Comparison of ENCODE assay signal across 26 mouse cellular contexts in genomic region chr9:44993268-44993667, GRCm38 (mm10). TPM values are rescaled to one million over a fixed set of nuclear protein-coding genes. Genes with fewer than 3 reads are reported as not detected.
DNase-seq lines count a peak whose midpoint lies in the region; ATAC-seq and TF ChIP-seq lines count a peak whose summit lies in the region.
"Had no signal": no experiment of that assay in that cellular context is flagged by ENCODE, and none has a peak within 500 bp of the region (broad histone marks: within the 10 kb centered on the region; RNA-seq: fewer than 3 reads in every experiment).

No protein-coding gene starts in this region.

- no peaks in the 10 kb centered on the region for H3K4me1 ChIP-seq in midbrain, embryonic 10.5 days
- H3K4me1 ChIP-seq: embryonic facial prominence, embryonic 15.5 days; forebrain, embryonic 10.5 days; heart, embryonic 12.5 days; hindbrain, embryonic 12.5 days had no signal

- TF ChIP-seq CTCF in gastrocnemius, adult 2 months (IDR thresholded peaks at IDR 0.05), result no peak

- no peak overlapping the region for H3K27ac ChIP-seq in gastrocnemius, adult 2 months
- no peak overlapping the region for H3K27ac ChIP-seq in midbrain, embryonic 10.5 days (replicated peaks)
- H3K27ac ChIP-seq: embryonic facial prominence, embryonic 15.5 days; forebrain, embryonic 10.5 days; hindbrain, embryonic 12.5 days had no signal

- no peak overlapping the region for H3K4me3 ChIP-seq in gastrocnemius, adult 2 months
- H3K4me3 ChIP-seq in midbrain, embryonic 10.5 days, result no peak overlapping the region
- H3K4me3 ChIP-seq: embryonic facial prominence, embryonic 15.5 days; erythroblast, embryonic 14.5 days; forebrain, embryonic 10.5 days; heart, embryonic 12.5 days; hindbrain, embryonic 12.5 days had no signal

- 0 out of 2 replicates have a peak, but pooled peaks have one; percentile 11 for ATAC-seq in common myeloid progenitor, adult 5-6 weeks (replicated peaks; ENCODE audit: low read depth, poor library complexity, severe bottlenecking)
- ATAC-seq: forebrain, embryonic 14.5 days; hindbrain, embryonic 16.5 days; inflammation-experienced regulatory T-cells, adult 6 months had no signal

- H3K9me3 ChIP-seq in midbrain, embryonic 10.5 days (replicated peaks), result no peaks in the 10 kb centered on the region; the same call in 1 of the 2 replicates
- H3K9me3 ChIP-seq: embryonic facial prominence, embryonic 15.5 days; forebrain, embryonic 10.5 days; heart, embryonic 12.5 days; hindbrain, embryonic 12.5 days had no signal

- no peaks in the 10 kb centered on the region for H3K27me3 ChIP-seq in midbrain, embryonic 10.5 days (ENCODE audit: low read depth, poor library complexity, severe bottlenecking)
- H3K27me3 ChIP-seq: CH12.LX; hindbrain, embryonic 12.5 days had no signal

- DNase-seq in adrenal gland, postnatal 10 days, result peak; percentile 5
- no peak for DNase-seq in adrenal gland, adult 18-20 months (ENCODE audit: low spot score in 2 of 2)
- peak; percentile 18 for DNase-seq in MN1 (ENCODE audit: low spot score)
- no peak for DNase-seq in left cerebral cortex, adult 18-20 months (ENCODE audit: low spot score in 2 of 2)
- no peak for DNase-seq in gastrocnemius, adult 2 months
- DNase-seq in midbrain, embryonic 10.5 days (ENCODE audit: low spot score), result no peak
- DNase-seq: adrenal gland, adult 8-10 months; cerebellum, adult 18-20 months; cerebellum, postnatal 10 days; embryo, embryonic 11 days; gastrocnemius, postnatal 10 days; heart, adult 18-20 months; heart, postnatal 4 days; kidney, adult 11 months; kidney, adult 9 months had no signal

- WGBS in midbrain, embryonic 10.5 days, result 93% methylated on average over 2 of the region's 2 CpGs

- H3K36me3 ChIP-seq in midbrain, embryonic 10.5 days, result no peaks in the 10 kb centered on the region
- H3K36me3 ChIP-seq: embryonic facial prominence, embryonic 15.5 days; forebrain, embryonic 10.5 days; heart, embryonic 12.5 days; hindbrain, embryonic 12.5 days had no signal

- intact Hi-C loops in gastrocnemius, adult 2 months (cut with DNase I), result no loop called here

RNA-seq across cellular contexts. Expression of gene Cd3d, which starts 11.7 kb away (rescaled TPM):
- total RNA-seq in adrenal gland, postnatal 10 days (2021), result 1 to 10 TPM; 3.0 to 3.1 TPM
- total RNA-seq in adrenal gland, adult 18-20 months (2021), result under 1 TPM in 1 of 2 experiments, not detected in 1; 0.93 TPM
- total RNA-seq in common myeloid progenitor, adult 5-6 weeks (2017), result 0.05 TPM in 1 of 2 replicates, not detected in the other
- total RNA-seq in left cerebral cortex, adult 18-20 months (2021), result not detected
- not detected for total RNA-seq in gastrocnemius, adult 2 months (2021)
- polyA plus RNA-seq in midbrain, embryonic 10.5 days (2016; fragmentation: Nextera tagmentation; extraction: Ambion mirVana), result not detected in 2 replicates
- polyA plus RNA-seq: embryonic facial prominence, embryonic 11.5 days; embryonic facial prominence, embryonic 15.5 days; erythroblast, embryonic 14.5 days; forebrain, embryonic 10.5 days; forebrain, embryonic 14.5 days; heart, embryonic 12.5 days; hindbrain, embryonic 12.5 days; hindbrain, embryonic 16.5 days had no signal

RNA-seq across cellular contexts. Expression of gene Cd3g, which starts 13.0 kb away (rescaled TPM):
- 1 to 10 TPM; 4.6 to 5.0 TPM for total RNA-seq in adrenal gland, postnatal 10 days (2021)
- 1 to 10 TPM in 1 of 2 experiments, under 1 TPM in 1; 0.33 to 1.6 TPM for total RNA-seq in adrenal gland, adult 18-20 months (2021)
- total RNA-seq in common myeloid progenitor, adult 5-6 weeks (2017), result 1.4 TPM in 1 of 2 replicates, not detected in the other
- not detected for total RNA-seq in left cerebral cortex, adult 18-20 months (2021)
- total RNA-seq in gastrocnemius, adult 2 months (2021), result not detected
- not detected in 2 replicates for polyA plus RNA-seq in midbrain, embryonic 10.5 days (2016; fragmentation: Nextera tagmentation; extraction: Ambion mirVana)
- total RNA-seq: gastrocnemius, postnatal 10 days had no signal
- polyA plus RNA-seq: embryonic facial prominence, embryonic 11.5 days; erythroblast, embryonic 14.5 days; forebrain, embryonic 10.5 days; forebrain, embryonic 14.5 days; heart, embryonic 12.5 days; hindbrain, embryonic 12.5 days; hindbrain, embryonic 16.5 days had no signal

RNA-seq across cellular contexts. Expression of gene Cd3e, which starts 16.2 kb away (rescaled TPM):
- total RNA-seq in adrenal gland, postnatal 10 days (2021), result 1 to 10 TPM; 6.7 to 7.3 TPM
- 1 to 10 TPM in 1 of 2 experiments, under 1 TPM in 1; 0.27 to 2.0 TPM for total RNA-seq in adrenal gland, adult 18-20 months (2021)
- total RNA-seq in common myeloid progenitor, adult 5-6 weeks (2017), result not detected in 2 replicates
- total RNA-seq in left cerebral cortex, adult 18-20 months (2021), result not detected
- not detected for total RNA-seq in gastrocnemius, adult 2 months (2021)
- polyA plus RNA-seq in midbrain, embryonic 10.5 days (2016; fragmentation: Nextera tagmentation; extraction: Ambion mirVana), result not detected in 2 replicates
- total RNA-seq: CH12.LX; gastrocnemius, postnatal 10 days had no signal
- polyA plus RNA-seq: embryonic facial prominence, embryonic 11.5 days; forebrain, embryonic 10.5 days; forebrain, embryonic 14.5 days; heart, embryonic 12.5 days; hindbrain, embryonic 12.5 days had no signal

RNA-seq across cellular contexts. Expression of gene Ube4a, which starts 27.9 kb away (rescaled TPM):
- 10 to 100 TPM; 77.5 to 91.0 TPM for total RNA-seq in adrenal gland, postnatal 10 days (2021)
- 100 to 1,000 TPM in 1 of 2 experiments, 10 to 100 TPM in 1; 85.6 to 103 TPM for total RNA-seq in adrenal gland, adult 18-20 months (2021)
- 33.7 and 52.3 TPM in 2 replicates for total RNA-seq in common myeloid progenitor, adult 5-6 weeks (2017)
- total RNA-seq in left cerebral cortex, adult 18-20 months (2021), result 10 to 100 TPM; 66.7 to 69.0 TPM
- total RNA-seq in gastrocnemius, adult 2 months (2021), result 10 to 100 TPM; 40.7 to 48.2 TPM
- polyA plus RNA-seq in midbrain, embryonic 10.5 days (2016; fragmentation: Nextera tagmentation; extraction: Ambion mirVana), result 24.2 and 26.8 TPM in 2 replicates

RNA-seq across cellular contexts. Expression of gene Mpzl2, which starts 46.3 kb away (rescaled TPM):
- 10 to 100 TPM; 15.1 to 16.4 TPM for total RNA-seq in adrenal gland, postnatal 10 days (2021)
- total RNA-seq in adrenal gland, adult 18-20 months (2021), result 10 to 100 TPM; 10.5 to 12.9 TPM
- not detected in 2 replicates for total RNA-seq in common myeloid progenitor, adult 5-6 weeks (2017)
- total RNA-seq in left cerebral cortex, adult 18-20 months (2021), result 1 to 10 TPM; 1.9 TPM
- total RNA-seq in gastrocnemius, adult 2 months (2021), result under 1 TPM; 0.31 TPM
- polyA plus RNA-seq in midbrain, embryonic 10.5 days (2016; fragmentation: Nextera tagmentation; extraction: Ambion mirVana), result 0.87 and 1.0 TPM in 2 replicates
- polyA plus RNA-seq: erythroblast, embryonic 14.5 days; inflammation-experienced regulatory T-cells, adult 6 months had no signal

Comparison
In these comparisons a context has a peak if more than half of its experiments do, and no peak if none do; other contexts are left out.
1. DNase-seq: peak in adrenal gland, postnatal 10 days (single experiment) and MN1 (single experiment); none in adrenal gland, adult 18-20 months (0 of 2), left cerebral cortex, adult 18-20 months (0 of 2), gastrocnemius, adult 2 months (single experiment) and midbrain, embryonic 10.5 days (single experiment).